Mouse (Mus musculus) layer of hippocampus, postnatal 10 days (tissue): Measurements from ENCODE around the gene Pigp. TPM values are rescaled to one million over a fixed set of nuclear protein-coding genes. Genes with fewer than 3 reads are reported as not detected.
A peak's percentile ranks its signal among the peaks of the same experiment; 100 is the strongest.

Experiments
- DNase-seq, 2 experiments: peaks; one replicate each; pipeline ENCODE4 v3.0.0; 2021; ENCODE audit warnings: low spot score in 2 of 2
- long read RNA-seq: library from polyadenylated mRNA; stranded (forward); transcript quantifications from one replicate; pipeline ENCODE4 v2.0.0, GENCODE M21; 2023
- total RNA-seq, 2 experiments: library from RNA; stranded (reverse); gene quantifications; 2 replicates each; pipeline ENCODE4 v1.2.3; 2021

The Pigp gene
- 10 to 100 TPM; 42.8 to 55.0 TPM for total RNA-seq
- long read RNA-seq, transcript Pigp-206 (4 exons, 695 nt), result minor isoform, 7 of 56 reads
- long read RNA-seq, transcript Pigp-203 (5 exons, 966 nt), result minor isoform, 17 of 56 reads
- long read RNA-seq, transcript Pigp-202 (5 exons, 745 nt), result major isoform, 27 of 56 reads
- long read RNA-seq, partial matches to known transcripts, result 1 of 56 reads
- long read RNA-seq, other reads (novel, unspliced or antisense), result 1 of 56 reads

DNA sequence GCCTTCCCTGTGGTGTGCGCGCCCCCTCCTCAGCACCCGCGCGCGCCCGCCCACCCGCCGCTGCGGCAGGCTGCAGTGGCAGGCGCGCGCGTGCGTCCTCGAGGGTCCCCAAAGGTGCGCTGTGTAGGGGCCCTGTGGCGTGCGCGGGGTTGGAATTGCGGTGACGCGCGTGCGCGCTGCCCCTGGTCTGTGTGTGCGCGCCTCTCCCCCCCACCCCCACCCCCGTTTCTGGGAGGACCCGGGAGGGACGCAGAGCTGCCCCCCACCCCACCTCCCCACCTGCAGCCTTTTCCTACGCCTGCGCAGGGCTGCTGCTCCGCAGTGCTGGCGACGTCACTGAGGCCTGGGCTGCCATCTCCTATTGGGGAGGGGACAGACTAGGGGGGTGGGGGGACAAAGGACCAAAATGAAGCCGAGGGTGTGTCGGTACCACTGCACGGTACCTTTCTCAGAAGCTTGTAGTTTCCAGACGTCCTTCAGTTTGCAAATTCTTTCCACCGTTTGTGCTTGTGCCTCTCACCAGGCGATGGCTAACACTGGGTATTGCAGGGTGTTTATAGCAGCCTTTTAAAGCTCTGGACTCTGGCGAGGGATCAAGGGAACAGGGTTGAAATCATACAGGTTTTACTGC, at the start of gene Pigp:
Gene Pigp (minus strand): TSS at position 542 of the 631 bp plus-strand sequence.
- no peak for DNase-seq

DNA sequence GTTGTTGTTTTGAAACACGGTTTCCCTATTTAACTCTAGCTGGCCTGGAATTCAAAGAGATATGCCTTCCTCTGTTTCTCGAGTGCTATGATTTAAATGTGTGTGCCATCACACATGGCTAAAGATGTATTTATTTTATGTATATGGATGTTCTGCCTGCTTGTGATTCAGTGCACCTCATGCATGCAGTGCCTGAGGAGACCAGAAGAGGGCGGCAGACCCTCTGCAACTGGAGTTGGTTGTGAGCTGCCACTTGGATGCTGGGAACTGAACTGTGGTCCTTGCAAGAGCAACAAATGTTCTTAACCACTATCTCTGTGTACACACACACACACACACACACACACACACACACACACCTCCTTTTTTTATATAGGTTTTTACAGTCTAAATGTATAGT, 48.9 kb upstream of the Pigp start:
- no peak for DNase-seq

DNA sequence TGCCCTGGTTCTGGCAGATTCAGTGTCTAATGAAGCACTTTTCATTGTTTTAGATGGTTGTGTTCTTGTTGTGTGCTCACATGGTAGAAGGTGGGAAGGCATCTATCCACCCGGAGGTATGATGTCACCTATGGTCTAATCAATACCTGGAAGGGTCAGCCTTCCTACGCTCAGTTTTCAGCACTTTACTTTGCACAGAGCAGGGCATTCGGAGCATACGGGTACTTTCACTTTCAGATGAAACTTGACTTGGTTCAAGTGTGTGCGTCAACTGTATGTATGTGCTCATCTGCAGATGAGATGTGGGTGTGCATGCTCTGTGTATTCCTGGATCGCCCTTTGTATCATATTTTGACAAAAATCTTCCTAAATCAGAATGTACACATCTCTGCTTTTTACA, 42.5 kb upstream of the Pigp start:
- DNase-seq, result peak in 1 of 2 experiments; percentile 7

DNA sequence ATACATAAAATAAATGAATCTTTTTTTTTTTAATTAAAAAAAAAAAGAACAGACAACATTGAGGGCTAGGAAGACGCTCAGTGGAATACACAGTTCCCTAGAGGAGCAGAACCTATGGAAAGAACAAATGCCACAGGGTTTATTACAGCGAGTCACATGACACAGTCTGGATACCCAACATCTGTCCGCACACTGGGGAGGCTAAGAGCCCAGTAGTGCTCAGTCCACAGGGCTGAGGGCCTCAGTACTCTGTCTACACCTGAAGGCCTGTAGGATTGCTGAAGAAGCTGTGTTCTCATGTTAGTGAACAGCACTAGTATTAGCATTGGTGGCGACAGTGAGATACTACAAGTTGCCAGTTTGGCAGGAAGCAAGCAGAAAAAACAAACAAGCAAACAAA, 41.1 kb upstream of the Pigp start:
- no peak for DNase-seq

DNA sequence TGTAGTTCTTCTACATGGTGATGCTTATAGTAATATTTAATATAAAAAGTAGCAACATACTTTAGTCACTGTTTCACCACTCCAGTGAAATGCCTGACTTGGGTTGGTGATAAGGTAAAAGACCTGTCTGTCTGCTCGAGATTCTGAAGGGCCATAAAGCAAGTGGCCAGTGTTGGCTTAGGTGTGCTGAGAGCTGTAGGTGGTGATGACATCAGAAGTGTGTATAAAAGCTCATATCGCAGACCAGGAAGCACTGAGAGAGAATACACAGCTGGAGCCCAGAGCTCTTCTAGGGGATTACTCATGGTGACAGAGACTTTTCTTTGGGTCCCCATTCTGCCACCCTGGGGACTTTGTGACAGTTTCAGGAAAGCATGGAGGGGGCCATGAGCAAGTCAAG, 40.6 kb upstream of the Pigp start:
- DNase-seq, result no peak

DNA sequence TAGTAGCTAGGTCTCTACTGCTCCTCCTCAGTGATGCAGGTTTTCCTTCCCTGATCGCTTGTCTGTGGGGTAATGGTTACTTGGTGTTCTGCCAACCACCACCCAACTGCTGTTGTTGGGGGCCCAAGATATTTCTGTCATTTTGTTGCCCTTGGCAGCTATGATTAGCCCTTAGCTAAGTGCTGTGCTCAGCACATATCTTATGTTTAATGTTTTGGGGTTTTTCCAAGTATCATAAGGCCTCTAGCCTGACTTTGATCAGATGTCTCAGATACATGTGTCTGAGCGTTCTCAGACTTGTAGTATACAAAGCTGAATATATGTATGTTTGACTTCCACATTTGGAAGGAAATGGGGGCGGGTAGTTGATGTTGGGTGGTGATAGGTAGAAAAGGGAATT, 39.6 kb upstream of the Pigp start:
- no peak for DNase-seq

DNA sequence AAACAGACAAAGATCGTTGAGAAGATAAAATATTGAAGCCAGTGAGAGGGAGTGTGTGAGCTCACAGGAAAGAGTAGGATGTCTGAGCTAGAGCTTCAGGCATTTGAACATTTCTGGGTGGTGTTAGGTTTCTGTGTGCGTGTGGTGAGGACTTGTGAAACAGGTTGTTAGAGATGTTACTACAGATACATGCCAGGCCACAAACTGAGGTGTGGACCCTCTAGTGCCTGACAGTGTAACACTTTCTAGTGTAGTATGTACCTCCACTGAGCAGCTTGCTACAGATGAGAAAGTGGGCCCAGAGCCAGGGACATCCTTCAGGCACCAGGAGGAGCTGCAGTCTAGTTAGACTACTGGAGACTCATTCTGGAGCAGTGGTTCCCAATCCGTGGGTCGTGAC, 30.5 kb upstream of the Pigp start:
- peak in 1 of 2 experiments; percentile 14 for DNase-seq

DNA sequence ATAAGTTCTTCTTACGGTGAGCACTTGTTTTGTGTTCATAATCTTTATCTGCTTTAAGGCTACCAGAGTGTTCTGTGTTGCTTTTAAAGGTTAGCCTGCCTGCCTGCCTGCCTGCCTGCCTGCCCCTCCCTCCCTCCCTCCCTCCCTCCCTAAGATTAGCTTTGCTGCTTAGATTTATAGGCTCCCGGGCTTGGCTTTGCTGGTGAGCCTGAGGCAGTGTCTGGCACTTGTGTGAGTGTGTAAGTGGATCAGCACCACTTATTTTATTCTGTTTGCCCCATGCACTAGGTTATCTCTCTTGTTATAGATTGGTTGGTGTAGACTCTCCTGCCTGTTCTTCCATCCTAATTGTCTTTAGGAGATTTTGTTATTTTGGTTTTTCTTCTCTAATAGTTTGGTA, 30.0 kb upstream of the Pigp start:
- no peak for DNase-seq

DNA sequence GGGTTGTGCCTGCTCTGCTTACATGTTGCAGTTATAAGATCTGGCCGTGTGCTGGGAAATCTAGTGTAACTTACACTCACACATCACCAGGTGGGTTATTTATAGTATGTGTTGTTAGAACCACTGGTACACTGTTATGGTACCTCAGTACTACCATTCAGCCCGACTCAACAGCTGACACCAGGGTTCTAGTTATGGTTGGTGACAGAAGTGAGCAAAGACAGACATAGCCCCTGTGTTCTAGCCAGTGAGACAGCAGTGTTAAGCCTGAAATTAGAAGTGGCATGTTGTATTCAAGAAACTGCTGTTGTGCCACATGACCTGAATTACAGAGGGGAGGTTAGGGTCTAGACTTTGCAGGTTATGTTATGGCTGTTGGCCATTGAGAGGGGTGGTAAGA, 27.5 kb upstream of the Pigp start:
- no peak for DNase-seq

DNA sequence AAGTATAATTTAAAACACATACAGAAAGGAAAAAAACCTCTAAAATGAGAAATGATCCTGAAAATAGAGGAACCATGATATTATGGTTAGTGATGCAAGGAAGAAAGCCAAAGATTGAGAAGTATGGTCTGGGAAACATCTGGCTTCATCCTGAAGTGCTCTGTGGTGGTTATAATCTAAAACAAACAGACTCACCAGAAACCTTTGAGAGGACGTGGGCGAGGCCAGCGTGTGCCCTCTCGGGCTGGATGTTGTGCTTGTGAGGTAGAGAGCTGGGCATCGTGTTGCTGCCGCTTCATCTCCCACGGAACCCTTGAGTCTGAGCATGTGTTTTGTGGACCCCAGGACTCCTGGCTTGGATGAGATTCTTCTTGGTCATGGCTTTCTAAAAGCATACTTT, 25.0 kb upstream of the Pigp start:
- no peak for DNase-seq

DNA sequence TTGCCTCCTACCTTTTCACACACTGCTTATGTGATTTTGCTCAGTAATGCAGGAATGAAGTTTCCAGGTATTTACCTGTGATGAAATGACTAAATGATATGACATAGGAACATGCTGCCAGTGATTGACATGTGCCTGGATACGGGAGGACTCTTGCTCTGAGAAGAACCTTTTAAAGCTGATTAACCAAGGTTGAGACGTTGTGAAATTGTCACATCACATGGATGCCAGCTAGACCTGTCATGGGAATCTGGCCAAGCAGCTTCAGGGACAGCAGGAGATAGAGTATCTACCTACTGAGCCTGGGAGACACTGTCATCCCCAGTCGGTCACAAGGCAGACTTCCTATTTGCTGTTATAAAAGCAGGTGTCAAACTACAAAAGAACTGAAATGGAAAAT, 23.4 kb upstream of the Pigp start:
- no peak for DNase-seq

DNA sequence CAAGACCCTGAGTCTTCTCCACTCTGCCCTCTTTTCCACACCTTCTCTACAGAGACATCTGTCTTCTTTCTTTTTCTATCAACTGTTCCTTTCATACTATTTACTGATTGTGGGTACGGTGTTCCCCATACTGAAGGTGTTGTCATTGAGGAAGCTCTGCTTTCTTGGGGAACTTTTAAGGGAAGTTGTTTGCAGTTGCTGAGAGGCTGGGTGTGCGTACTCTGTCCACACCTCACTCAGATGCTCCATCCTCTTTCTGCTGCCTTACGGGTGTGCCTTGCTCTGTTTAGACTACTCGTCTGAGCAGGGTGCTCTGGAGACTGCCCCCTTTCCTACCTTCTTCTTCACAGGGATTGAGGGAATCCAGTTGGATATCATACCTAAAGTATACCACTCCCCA, 20.7 kb upstream of the Pigp start:
- no peak for DNase-seq

DNA sequence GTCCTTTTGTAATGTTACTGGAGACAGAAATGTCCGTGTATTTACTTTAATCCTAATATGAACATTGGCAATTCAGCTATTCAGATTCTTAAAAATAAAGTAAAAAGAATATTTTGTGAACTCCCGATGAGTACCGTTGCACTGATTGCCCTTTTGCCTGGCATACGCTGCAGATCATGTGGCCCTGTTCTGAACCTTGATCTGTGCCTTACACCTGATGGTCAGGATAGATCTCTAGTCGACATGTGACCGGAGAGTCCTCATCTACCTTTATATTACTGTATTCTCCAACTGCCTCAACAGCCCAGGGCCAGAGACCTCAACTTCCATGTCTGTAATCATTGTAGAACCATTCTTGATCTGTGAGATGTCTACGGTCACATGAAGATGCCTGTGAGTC, 16.0 kb upstream of the Pigp start:
- DNase-seq, result no peak

DNA sequence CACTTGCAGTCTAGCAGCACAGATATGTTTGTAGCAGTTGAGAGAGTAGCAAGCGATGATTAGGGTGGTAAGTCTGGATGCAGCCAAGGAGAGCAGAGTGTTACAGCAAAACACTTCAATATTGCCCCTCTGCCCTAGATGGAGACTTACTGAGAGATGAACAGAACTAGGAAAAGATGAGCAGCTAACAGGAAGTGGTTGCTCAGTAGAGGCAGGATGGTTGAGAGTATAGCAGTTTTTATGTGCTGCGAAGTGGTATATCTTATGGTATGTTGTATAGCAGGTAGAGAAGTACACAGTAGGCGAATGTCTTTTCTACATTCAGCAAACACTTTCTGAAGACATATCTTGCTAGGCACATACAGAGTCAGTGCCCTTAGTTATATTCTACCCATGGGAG, 11.6 kb upstream of the Pigp start:
- DNase-seq, result no peak

DNA sequence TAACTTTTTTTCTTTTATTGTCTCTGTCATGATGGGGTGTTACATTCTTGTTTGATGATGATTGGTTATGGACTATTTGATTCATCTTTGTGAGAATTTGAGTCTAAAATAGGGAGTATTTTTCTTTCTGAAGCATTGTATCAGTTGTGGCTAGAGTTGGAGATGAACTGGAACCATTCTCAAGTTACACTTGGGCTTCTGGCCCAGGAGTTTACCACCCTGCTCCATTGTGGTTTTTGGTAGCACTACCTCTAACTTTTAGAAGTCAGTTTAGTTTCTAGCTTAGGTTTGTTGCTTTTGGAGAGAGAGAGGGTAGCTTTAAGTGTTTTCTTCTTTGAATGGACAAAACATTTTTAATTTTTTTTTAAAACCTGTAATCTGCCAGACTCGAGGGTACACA, 7.7 kb upstream of the Pigp start:
- no peak for DNase-seq

DNA sequence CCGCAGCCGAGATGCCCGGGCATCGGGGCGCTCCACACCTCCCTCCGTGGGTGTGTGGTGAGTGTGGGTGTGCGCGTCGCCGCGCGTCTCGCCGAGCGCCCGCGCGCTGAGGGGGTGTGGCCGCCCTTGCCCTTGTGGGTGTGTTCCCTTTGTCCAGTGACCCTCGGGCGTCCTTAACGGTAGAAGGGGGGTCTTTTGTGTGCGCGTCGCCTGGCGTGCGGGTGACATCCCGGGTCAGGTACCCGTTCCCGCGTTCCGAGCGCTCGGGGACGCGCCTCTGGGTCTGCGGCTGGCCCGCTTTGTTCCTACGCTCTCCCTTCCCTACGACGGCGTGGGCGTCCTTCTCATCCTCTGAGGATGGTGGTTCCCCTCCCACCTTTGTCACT, 734 bp downstream of the Pigp start:
- peak; percentile 74 to 78 for DNase-seq

DNA sequence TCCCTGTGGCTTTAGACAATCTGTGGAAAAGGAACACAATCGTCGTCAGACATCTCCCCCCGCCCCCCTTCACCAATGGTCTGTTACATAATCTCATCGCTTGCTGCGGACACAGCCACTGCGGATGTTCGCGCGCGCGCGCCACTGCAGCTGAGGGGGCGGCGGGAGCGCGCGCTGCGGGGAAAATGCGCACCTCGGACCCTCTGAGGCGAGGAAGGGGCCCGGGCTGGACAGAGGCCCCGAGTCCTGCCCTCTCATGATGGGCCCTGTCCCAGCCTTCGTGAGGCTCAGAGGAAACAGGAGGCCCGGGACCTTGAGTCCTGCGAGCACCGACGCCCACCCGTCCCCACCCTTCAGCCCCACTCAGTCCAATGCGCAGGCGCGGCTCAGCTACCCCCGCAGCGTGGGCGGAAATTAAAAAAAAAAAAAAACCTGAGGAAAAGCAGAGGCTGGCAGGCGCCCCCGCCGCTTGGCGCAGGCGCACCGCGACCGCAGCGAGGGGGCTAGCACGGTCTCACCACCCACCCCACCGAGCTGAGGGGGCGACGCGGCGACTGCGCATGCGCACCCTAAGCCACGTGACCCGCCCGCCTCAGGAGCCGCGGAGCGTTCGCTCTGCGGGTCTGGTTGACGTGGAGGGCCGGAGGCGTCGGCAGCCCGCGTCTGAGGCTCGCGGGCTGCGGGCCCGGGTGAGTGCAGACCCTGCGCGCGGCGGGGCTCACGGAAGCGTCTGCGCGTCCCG, 1.3 kb downstream of the Pigp start, which contains the start of gene Ttc3:
Gene Ttc3 (plus strand): TSS at position 446 of the 742 bp plus-strand sequence.
- DNase-seq, result peak; percentile 95 to 98

DNA sequence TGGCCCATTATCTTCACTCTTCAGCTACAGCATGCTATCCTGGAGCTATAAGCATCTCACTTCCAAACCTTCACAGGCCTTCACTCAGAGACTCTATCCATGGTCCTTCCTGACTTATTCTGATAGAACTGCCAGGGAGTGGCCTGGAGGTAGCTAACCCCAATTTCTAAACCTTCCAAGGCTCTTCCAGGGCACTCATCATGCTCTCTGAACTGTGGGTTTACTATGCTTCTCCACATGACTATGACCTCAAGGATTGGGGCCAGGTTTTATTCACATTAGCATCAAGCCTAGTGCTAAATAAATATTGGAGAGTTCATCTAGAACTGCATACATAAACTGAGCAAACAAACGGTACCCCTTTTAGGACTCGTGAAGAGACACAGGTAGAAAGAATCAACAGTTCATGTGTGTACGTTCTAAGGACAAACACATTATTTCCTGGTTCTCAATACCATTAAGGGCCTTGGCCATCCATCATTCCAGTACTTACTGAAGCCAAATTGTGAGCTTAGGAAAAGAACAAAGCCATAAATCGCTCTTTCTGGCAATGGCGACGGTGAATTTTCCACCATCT, 2.0 kb downstream of the Pigp start:
- no peak for DNase-seq

DNA sequence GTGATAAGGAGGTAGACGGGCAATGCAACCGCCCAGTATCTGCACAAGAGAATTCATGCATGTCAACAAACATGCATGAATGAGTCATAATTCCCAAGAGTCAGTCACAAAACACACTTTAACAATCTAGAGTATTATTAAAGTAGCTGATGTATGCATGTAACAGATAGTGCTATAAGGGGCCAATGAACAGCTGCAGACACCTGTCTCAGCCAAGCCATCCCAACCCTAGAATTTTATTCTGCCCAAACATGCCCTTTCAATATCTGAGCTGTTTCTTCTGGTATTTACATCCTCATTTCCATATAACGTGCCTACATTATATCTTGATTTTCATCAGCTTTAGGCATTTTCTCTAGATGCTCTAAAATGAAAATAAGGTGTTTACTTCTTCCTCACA, 6.2 kb downstream of the Pigp start:
- DNase-seq, result no peak

DNA sequence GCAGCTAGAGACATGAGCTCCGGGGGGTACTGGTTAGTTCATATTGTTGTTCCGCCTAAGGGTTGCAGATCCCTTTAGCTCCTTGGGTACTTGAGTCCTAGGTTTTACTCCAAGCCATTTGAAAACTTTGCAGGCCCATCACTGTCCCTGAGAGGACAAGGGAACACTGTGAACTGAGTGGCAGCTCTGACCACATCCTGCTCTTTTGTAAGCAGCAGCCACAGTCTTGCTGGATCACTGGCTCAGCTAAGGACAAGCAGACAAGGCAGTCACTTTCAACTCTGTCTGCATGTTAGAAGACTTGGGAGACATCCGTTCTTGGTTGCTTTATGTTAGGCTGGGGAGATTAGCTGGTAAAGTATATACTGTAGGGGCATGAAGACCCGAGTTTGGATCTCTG, 7.8 kb downstream of the Pigp start:
- DNase-seq, result no peak

DNA sequence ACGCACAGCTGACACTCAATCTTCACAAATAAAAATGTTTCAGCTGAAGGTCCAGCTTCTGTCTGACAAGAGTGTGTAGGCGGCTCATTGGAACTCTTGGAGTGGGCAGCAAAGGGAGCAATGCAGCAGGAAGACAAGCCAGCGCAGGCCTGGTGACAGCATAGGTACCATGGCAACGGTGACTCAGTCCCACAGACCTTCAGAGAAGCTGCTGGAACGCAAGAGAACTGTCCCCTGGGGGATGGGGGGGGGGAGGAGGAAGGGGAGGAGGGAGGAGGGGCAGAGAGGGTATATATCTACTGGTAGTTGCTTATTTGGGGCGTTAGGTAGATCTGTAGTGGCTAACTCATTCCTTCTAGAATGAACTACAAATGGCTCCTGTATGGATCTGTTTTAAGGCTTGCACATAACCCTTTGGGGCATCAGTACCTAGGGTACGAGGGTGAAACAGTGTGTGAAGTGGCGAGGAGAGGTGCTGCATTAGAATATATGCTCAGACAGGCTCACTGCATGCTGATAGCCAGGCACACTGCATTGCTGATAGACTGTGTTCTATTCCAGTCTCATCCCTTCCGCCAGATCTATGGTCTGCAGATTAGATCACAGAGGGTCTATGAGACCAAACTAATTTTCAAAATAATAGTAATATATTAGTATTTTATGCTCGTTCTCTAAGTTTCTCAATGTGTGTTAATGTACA, 9.3 kb downstream of the Pigp start:
- DNase-seq, result peak; percentile 56 to 63
